26 mouse cellular contexts compared by ENCODE assay signal in the genomic region with DNA sequence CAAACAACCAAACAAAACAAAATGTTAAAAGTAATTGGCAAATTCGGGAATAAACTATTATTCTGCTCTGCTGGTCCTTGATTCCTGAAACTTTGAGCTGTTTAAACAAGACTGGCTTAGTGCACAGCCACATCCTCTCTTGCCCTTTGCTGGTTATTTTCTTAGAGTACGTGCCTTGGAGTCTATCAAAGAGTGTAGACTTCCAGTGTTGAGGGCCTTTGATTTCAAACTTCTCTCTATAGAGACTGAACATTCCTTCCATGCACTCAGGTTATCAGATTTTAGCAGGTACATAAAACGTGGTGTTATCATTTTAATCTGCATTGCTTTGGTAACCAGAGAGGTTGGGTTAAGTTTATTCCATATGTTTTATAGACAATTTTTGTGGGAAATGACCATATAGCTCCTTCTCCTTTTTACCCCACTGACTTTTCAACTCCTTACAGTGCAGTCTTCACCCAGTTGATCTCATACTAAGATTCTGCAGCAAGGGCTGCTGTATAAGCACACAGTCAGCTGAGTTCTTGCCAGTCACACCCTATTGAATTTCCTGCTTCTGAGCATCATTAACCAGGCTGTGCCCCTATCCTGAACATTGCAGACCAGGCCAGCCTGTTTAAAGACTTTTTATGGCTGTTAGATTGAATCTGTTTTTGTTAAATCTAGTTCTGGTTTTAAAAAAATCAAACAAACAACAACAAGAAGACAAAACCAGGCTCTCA. TPM values are rescaled to one million over a fixed set of nuclear protein-coding genes. Genes with fewer than 3 reads are reported as not detected.
DNase-seq lines count a peak whose midpoint lies in the region; ATAC-seq and TF ChIP-seq lines count a peak whose summit lies in the region.
"Had no signal": no experiment of that assay in that cellular context is flagged by ENCODE, and none has a peak within 500 bp of the region (broad histone marks: within the 10 kb centered on the region; RNA-seq: fewer than 3 reads in every experiment).

No protein-coding gene starts in this region.

- no peak overlapping the region for H3K4me3 ChIP-seq in kidney, adult 2 months (ENCODE audit: insufficient read depth, low read depth, low read length)
- no peak overlapping the region for H3K4me3 ChIP-seq in kidney, embryonic 15.5 days (replicated peaks)
- no peak overlapping the region for H3K4me3 ChIP-seq in lung, embryonic 16.5 days (ENCODE audit: low read length)
- no peak overlapping the region for H3K4me3 ChIP-seq in lung, postnatal 0 days (ENCODE audit: low read depth, low read length)
- H3K4me3 ChIP-seq: embryonic facial prominence, embryonic 10.5 days; embryonic facial prominence, embryonic 13.5 days; erythroblast, embryonic 14.5 days; forebrain, embryonic 12.5 days; forebrain, embryonic 15.5 days; heart, adult 2 months; heart, embryonic 10.5 days; hindbrain, embryonic 12.5 days; hindbrain, embryonic 15.5 days had no signal

- H3K9ac ChIP-seq in kidney, embryonic 15.5 days = no peak overlapping the region
- H3K9ac ChIP-seq in lung, embryonic 16.5 days (ENCODE audit: low read length) = no peak overlapping the region
- H3K9ac ChIP-seq in lung, postnatal 0 days (replicated peaks; ENCODE audit: low read depth) = no peak overlapping the region
- H3K9ac ChIP-seq: embryonic facial prominence, embryonic 13.5 days; forebrain, embryonic 12.5 days; forebrain, embryonic 15.5 days; hindbrain, embryonic 12.5 days; hindbrain, embryonic 15.5 days had no signal

- no peaks in the 10 kb centered on the region for H3K9me3 ChIP-seq in kidney, embryonic 15.5 days (replicated peaks)
- H3K9me3 ChIP-seq in lung, embryonic 16.5 days (ENCODE audit: control insufficient read depth, low read length) = no peaks in the 10 kb centered on the region
- H3K9me3 ChIP-seq in lung, postnatal 0 days (ENCODE audit: low read length) = no peaks in the 10 kb centered on the region
- H3K9me3 ChIP-seq: embryonic facial prominence, embryonic 10.5 days; embryonic facial prominence, embryonic 13.5 days; forebrain, embryonic 12.5 days; forebrain, embryonic 15.5 days; heart, embryonic 10.5 days; hindbrain, embryonic 12.5 days; hindbrain, embryonic 15.5 days had no signal

- peak overlapping the region; percentile 38; the same call in 1 of the 2 replicates for H3K27ac ChIP-seq in kidney, adult 2 months (ENCODE audit: insufficient read depth, low read depth, low read length)
- peak overlapping the region; percentile 81 for H3K27ac ChIP-seq in kidney, embryonic 15.5 days
- H3K27ac ChIP-seq in lung, embryonic 16.5 days (ENCODE audit: low read length) = peak overlapping the region; percentile 57
- no peak overlapping the region for H3K27ac ChIP-seq in lung, postnatal 0 days (ENCODE audit: low read length)
- H3K27ac ChIP-seq: embryonic facial prominence, embryonic 10.5 days; embryonic facial prominence, embryonic 13.5 days; forebrain, embryonic 12.5 days; forebrain, embryonic 15.5 days; heart, adult 2 months; heart, embryonic 10.5 days; hindbrain, embryonic 12.5 days; hindbrain, embryonic 15.5 days had no signal

- H3K36me3 ChIP-seq in kidney, adult 2 months (ENCODE audit: control insufficient read depth, insufficient read depth, low read length) = no peaks in the 10 kb centered on the region
- H3K36me3 ChIP-seq in kidney, embryonic 15.5 days = no peaks in the 10 kb centered on the region
- no peaks in the 10 kb centered on the region for H3K36me3 ChIP-seq in lung, embryonic 16.5 days (ENCODE audit: control insufficient read depth, insufficient read depth, low read length)
- H3K36me3 ChIP-seq in lung, postnatal 0 days (ENCODE audit: insufficient read depth, low read length) = no peaks in the 10 kb centered on the region
- H3K36me3 ChIP-seq: embryonic facial prominence, embryonic 10.5 days; embryonic facial prominence, embryonic 13.5 days; forebrain, embryonic 12.5 days; forebrain, embryonic 15.5 days; heart, embryonic 10.5 days; hindbrain, embryonic 12.5 days; hindbrain, embryonic 15.5 days had no signal

- H3K4me2 ChIP-seq in kidney, embryonic 15.5 days = no peak overlapping the region
- H3K4me2 ChIP-seq in lung, embryonic 16.5 days (ENCODE audit: low read depth, low read length) = no peak overlapping the region
- no peak overlapping the region for H3K4me2 ChIP-seq in lung, postnatal 0 days (replicated peaks; ENCODE audit: low read depth, low read length)
- H3K4me2 ChIP-seq: embryonic facial prominence, embryonic 13.5 days; forebrain, embryonic 12.5 days; forebrain, embryonic 15.5 days; hindbrain, embryonic 12.5 days; hindbrain, embryonic 15.5 days had no signal

- no peaks in the 10 kb centered on the region for H3K27me3 ChIP-seq in kidney, adult 2 months (replicated peaks; ENCODE audit: control insufficient read depth, insufficient read depth, low read length)
- H3K27me3 ChIP-seq in kidney, embryonic 15.5 days = no peaks in the 10 kb centered on the region
- no peaks in the 10 kb centered on the region for H3K27me3 ChIP-seq in lung, embryonic 16.5 days (ENCODE audit: control insufficient read depth, insufficient read depth, low read depth, low read length)
- no peaks in the 10 kb centered on the region for H3K27me3 ChIP-seq in lung, postnatal 0 days (replicated peaks; ENCODE audit: insufficient read depth, low read length)
- H3K27me3 ChIP-seq: embryonic facial prominence, embryonic 13.5 days; forebrain, embryonic 12.5 days; forebrain, embryonic 15.5 days; hindbrain, embryonic 12.5 days; hindbrain, embryonic 15.5 days had no signal

- no peak for TF ChIP-seq EP300 in lung, postnatal 0 days (IDR thresholded peaks at IDR 0.05)

- TF ChIP-seq CTCF in kidney, adult 2 months (conservative IDR thresholded peaks at IDR 0.05; ENCODE audit: insufficient read depth, insufficient read length, low read depth, low read length) = no peak
- TF ChIP-seq CTCF in lung, postnatal 0 days (IDR thresholded peaks at IDR 0.05) = no peak

- 34% methylated on average over 3 of the region's 3 CpGs for WGBS in kidney, adult 2 months
- 44% methylated on average over 3 of the region's 3 CpGs for WGBS in kidney, embryonic 15.5 days
- 40% methylated on average over 3 of the region's 3 CpGs for WGBS in lung, embryonic 16.5 days
- 36% methylated on average over 3 of the region's 3 CpGs for WGBS in lung, postnatal 0 days

- no peak for TF ChIP-seq POLR2A in kidney, adult 2 months (IDR thresholded peaks at IDR 0.05; ENCODE audit: low read depth, low read length)

- no peaks in the 10 kb centered on the region for H3K4me1 ChIP-seq in kidney, adult 2 months (ENCODE audit: control insufficient read depth, insufficient read depth, low read length)
- no peaks in the 10 kb centered on the region for H3K4me1 ChIP-seq in kidney, embryonic 15.5 days
- H3K4me1 ChIP-seq in lung, embryonic 16.5 days (replicated peaks; ENCODE audit: control insufficient read depth, insufficient read depth, low read length) = peaks cover 9% of the 10 kb centered on the region
- H3K4me1 ChIP-seq in lung, postnatal 0 days (ENCODE audit: insufficient read depth, low read depth, low read length) = no peaks in the 10 kb centered on the region; the same call in 1 of the 2 replicates
- H3K4me1 ChIP-seq: embryonic facial prominence, embryonic 10.5 days; forebrain, embryonic 12.5 days; forebrain, embryonic 15.5 days; heart, embryonic 10.5 days; hindbrain, embryonic 12.5 days; hindbrain, embryonic 15.5 days had no signal

- peak; percentile 91 for ATAC-seq in kidney, embryonic 15.5 days (replicated peaks; ENCODE audit: low FRiP score)
- no peak for ATAC-seq in lung, embryonic 16.5 days (ENCODE audit: low read depth)
- no peak for ATAC-seq in lung, postnatal 0 days
- ATAC-seq: CD4-positive, CD25-positive, alpha-beta regulatory T cell, adult 4 months; forebrain, embryonic 15.5 days had no signal

- DNase-seq in kidney, adult 2 months = peak; percentile 14
- DNase-seq in kidney, postnatal 36 days = no peak
- DNase-seq in kidney, postnatal 10 days = no peak
- DNase-seq in lung, postnatal 0 days (ENCODE audit: low spot score) = no peak
- DNase-seq: adrenal gland, adult 2 months; adrenal gland, postnatal 14 days; cerebellum, adult 11 months; cerebellum, adult 2 months; cerebellum, adult 9-11 months; cerebellum, postnatal 25 days; embryo, embryonic 11 days; gastrocnemius, postnatal 25 days; heart, adult 2 months had no signal

RNA-seq across cellular contexts. Expression of gene Scnn1g, which starts 48.1 kb away (rescaled TPM):
- 34.8 and 35.1 TPM in 2 replicates for polyA plus RNA-seq in kidney, adult 2 months (2012; rRNA removed)
- 22.0 and 23.0 TPM in 2 replicates for polyA plus RNA-seq in kidney, embryonic 15.5 days (2015; fragmentation: Nextera tagmentation; extraction: Ambion mirVana)
- 11.5 and 13.9 TPM in 2 replicates for polyA plus RNA-seq in lung, embryonic 16.5 days (2015; fragmentation: Nextera tagmentation; extraction: Ambion mirVana)
- polyA plus RNA-seq in lung, postnatal 0 days (2015; fragmentation: Nextera tagmentation; extraction: Ambion mirVana) = 120 and 139 TPM in 2 replicates
- polyA plus RNA-seq: C2C12; CD4-positive, CD25-positive, alpha-beta regulatory T cell, adult 4 months; erythroblast, embryonic 14.5 days; forebrain, embryonic 12.5 days; forebrain, embryonic 15.5 days; heart, embryonic 14.5 days had no signal
